Mouse (Mus musculus) thymus, adult 2 months (tissue): ENCODE data around the gene Nfil3.

ENCODE experiments used
- CTCF ChIP-seq: fragments of 200-500 bp; IDR thresholded peaks from 2 replicates; pipeline ENCODE4 v1.5.1; 2012; ENCODE audit warnings: mild to moderate bottlenecking, control low read depth, low read length, moderate library complexity, borderline replicate concordance; ENCODE audit not compliant: control insufficient read depth, poor library complexity, insufficient read depth; ENCODE audit errors: extremely low read depth
- POLR2A ChIP-seq: fragments of 200-500 bp; IDR thresholded peaks from 2 replicates; pipeline ENCODE4 v1.6.1; 2012; ENCODE audit warnings: mild to moderate bottlenecking, low read length, control low read depth, moderate library complexity; ENCODE audit not compliant: control insufficient read depth, poor library complexity, insufficient read depth; ENCODE audit errors: extremely low read depth

DNA sequence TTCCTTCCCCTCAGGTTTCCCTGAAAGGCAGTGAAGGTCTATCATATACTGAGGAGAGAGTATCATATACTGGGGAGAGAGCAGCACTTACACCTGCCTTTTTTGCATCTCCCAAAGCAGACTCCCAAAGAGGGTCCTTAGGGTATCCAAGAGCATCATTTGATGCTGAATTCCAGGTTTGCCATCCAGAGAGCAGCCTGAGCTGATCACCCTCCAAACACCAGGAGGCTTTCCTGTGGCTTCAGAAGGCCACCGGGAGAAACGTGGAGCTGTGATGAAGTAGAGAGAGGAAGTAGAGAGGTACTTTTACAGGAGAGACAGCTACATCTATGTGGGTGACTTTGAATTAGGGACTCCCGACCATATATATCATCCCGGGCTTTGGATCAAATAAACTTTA lies 3.1 kb downstream of the Nfil3 start:
- no peak for TF ChIP-seq CTCF
- TF ChIP-seq POLR2A, result no peak
